Mouse (Mus musculus) megakaryocyte, embryonic 14.5 days (primary cell): ENCODE data around the gene Ccdc114.

ENCODE experiments used
- FLI1 ChIP-seq: IDR thresholded peaks from 2 replicates; pipeline ENCODE4 v1.6.1; 2012; ENCODE audit warnings: low read length, inconsistent platforms, mixed read lengths
- GATA1 ChIP-seq: IDR thresholded peaks from 3 replicates; pipeline ENCODE4 v1.6.1; 2012; ENCODE audit warnings: mixed read lengths, low read length, inconsistent platforms, borderline replicate concordance

DNA sequence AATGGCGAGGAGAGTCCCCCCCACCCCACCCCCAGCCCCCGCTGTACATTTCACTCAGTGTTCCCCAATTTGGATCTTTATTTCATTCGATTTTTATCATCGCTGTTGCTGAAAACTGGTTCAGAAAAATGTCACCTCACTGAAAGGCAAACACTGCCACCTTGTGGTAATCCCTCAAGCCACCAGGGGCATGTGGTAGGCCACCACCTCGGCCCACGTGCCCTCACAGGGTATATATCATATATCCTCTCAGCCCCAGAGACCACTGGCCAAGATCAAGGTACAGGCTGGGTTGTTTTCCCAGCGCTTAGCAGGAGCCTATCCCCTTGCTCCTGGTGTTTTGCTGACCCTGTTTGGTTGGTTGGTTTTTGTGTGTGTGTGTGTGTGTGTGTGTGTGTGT, 11.2 kb downstream of the Ccdc114 start:
- TF ChIP-seq GATA1 (no peak), FLI1 (no peak)
